Mouse (Mus musculus) urinary bladder, postnatal 0 days (tissue): ENCODE measurements around the gene Entpd8. TPM values are rescaled to one million over a fixed set of nuclear protein-coding genes. Genes with fewer than 3 reads are reported as not detected.

Experiments used
- microRNA-seq: library from miRNA; unstranded; fragments of <30 nt; microRNA quantifications from one replicate; pipeline ENCODE4, GENCODE M21; 2016
- polyA plus RNA-seq: library from polyadenylated mRNA; unstranded; fragments of >200 nt; fragmentation: Nextera tagmentation; extraction: Ambion mirVana; gene quantifications from 2 replicates; pipeline ENCODE4 v1.2.1, GENCODE M21; 2015

Gene Entpd8
- polyA plus RNA-seq, result not detected in 2 replicates

DNA sequence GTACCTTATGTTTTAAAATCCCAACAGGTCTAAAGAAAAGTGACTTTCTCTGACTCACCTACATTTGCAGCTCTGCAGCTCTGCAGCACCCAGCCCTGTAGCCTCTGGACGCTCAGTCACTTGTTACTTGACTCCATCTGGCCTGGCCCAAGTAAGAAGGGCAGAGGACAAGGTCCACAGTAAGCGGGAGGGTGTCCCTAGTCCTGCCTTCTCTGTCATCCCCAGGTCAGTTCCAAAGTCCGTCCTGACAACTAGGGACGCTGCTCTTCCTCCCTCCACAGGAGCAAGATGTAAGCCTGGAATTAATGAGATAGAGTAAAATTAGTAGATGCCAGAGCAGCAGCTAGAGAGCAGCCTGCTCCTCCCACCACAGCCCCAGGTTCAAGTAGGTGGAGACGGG lies at the start of gene Entpd8:
Gene Entpd8, plus strand, starts transcription at position 229 of the 400 bp plus-strand sequence.

GRCm38 (mm10) chr2:25054221-25055067 lies 25.7 kb upstream of the Entpd8 start, which contains the start of gene Nsmf:
Gene Nsmf (plus strand): TSS chr2:25054355.

GRCm38 (mm10) chr2:25095109-25095850 lies 15.2 kb downstream of the Entpd8 start, which contains the start of gene Noxa1:
Gene Noxa1 (minus strand): TSS chr2:25095149.

Small RNA genes within 50 kb of the gene (microRNA-seq; reads per million reads assigned to microRNA genes)
- gene Gm24328 (not detected), gene Mir7664 (not detected)

Other genes with a start within 250 kb of the Entpd8 start
- 29.0 and 29.3 TPM in 2 replicates for gene Ehmt1, start 160.7 kb upstream of the Entpd8 start, polyA plus RNA-seq
- gene Arrdc1, start 145.1 kb upstream of the Entpd8 start, polyA plus RNA-seq, result 45.2 and 48.1 TPM in 2 replicates
- gene Zmynd19, start 130.5 kb upstream of the Entpd8 start, polyA plus RNA-seq, result 8.5 and 9.3 TPM in 2 replicates
- 10.5 and 12.4 TPM in 2 replicates for gene Dph7, start 117.9 kb upstream of the Entpd8 start, polyA plus RNA-seq
- 108 and 113 TPM in 2 replicates for gene Mrpl41, start 105.2 kb upstream of the Entpd8 start, polyA plus RNA-seq
- gene Pnpla7, start 104.3 kb upstream of the Entpd8 start, polyA plus RNA-seq, result 3.8 and 5.7 TPM in 2 replicates
- 35.9 and 40.2 TPM in 2 replicates for gene Nsmf, start 25.9 kb upstream of the Entpd8 start, polyA plus RNA-seq
- gene Noxa1, start 14.8 kb downstream of the Entpd8 start, polyA plus RNA-seq, result 0.23 and 0.29 TPM in 2 replicates
- gene Nrarp, start 100.5 kb downstream of the Entpd8 start, polyA plus RNA-seq, result 11.0 and 13.9 TPM in 2 replicates
- 11.9 and 14.0 TPM in 2 replicates for gene Tor4a, start 116.6 kb downstream of the Entpd8 start, polyA plus RNA-seq
- gene Nelfb, start 131.2 kb downstream of the Entpd8 start, polyA plus RNA-seq, result 52.2 and 57.0 TPM in 2 replicates
- gene Stpg3, start 134.3 kb downstream of the Entpd8 start, polyA plus RNA-seq, result not detected in 2 replicates
- gene Fam166a, start 138.4 kb downstream of the Entpd8 start, polyA plus RNA-seq, result not detected in 2 replicates
- gene Tubb4b, start 144.4 kb downstream of the Entpd8 start, polyA plus RNA-seq, result 397 and 469 TPM in 2 replicates
- gene Slc34a3, start 154.1 kb downstream of the Entpd8 start, polyA plus RNA-seq, result not detected in 2 replicates
- gene Rnf224, start 156.5 kb downstream of the Entpd8 start, polyA plus RNA-seq, result 0.10 TPM in 1 of 2 replicates, not detected in the other
- gene Rnf208, start 162.0 kb downstream of the Entpd8 start, polyA plus RNA-seq, result 6.1 and 6.2 TPM in 2 replicates
- 10.0 and 10.6 TPM in 2 replicates for gene Cysrt1, start 162.1 kb downstream of the Entpd8 start, polyA plus RNA-seq
- 7.6 and 8.0 TPM in 2 replicates for gene AL732309.1, start 166.6 kb downstream of the Entpd8 start, polyA plus RNA-seq
- 35.6 and 37.6 TPM in 2 replicates for gene Tmem203, start 175.1 kb downstream of the Entpd8 start, polyA plus RNA-seq
- 6.5 and 7.2 TPM in 2 replicates for gene Tprn, start 182.3 kb downstream of the Entpd8 start, polyA plus RNA-seq
- gene Ssna1, start 192.1 kb downstream of the Entpd8 start, polyA plus RNA-seq, result 137 and 141 TPM in 2 replicates
- 88.7 and 91.4 TPM in 2 replicates for gene Anapc2, start 192.2 kb downstream of the Entpd8 start, polyA plus RNA-seq
- not detected in 2 replicates for gene Tmem210, start 207.8 kb downstream of the Entpd8 start, polyA plus RNA-seq
- gene Lrrc26, start 209.6 kb downstream of the Entpd8 start, polyA plus RNA-seq, result 0.97 and 0.98 TPM in 2 replicates
- 2.3 and 3.2 TPM in 2 replicates for gene Grin1, start 238.9 kb downstream of the Entpd8 start, polyA plus RNA-seq